Mouse (Mus musculus) T-helper 17 cell (primary cell): ENCODE data around the gene Scfd2.

Experiments
- in situ Hi-C, 2 experiments: fragments of 300-600 bp; cut with MboI, MseI; formaldehyde crosslinking; loops; 1 replicate in 1 of 2; 2 replicates in 1 of 2; pipeline ENCODE4 v1.15.1; 2025; ENCODE audit warnings: high pct_unique_total_duplicates in 2 of 2

Scfd2 gene

DNA sequence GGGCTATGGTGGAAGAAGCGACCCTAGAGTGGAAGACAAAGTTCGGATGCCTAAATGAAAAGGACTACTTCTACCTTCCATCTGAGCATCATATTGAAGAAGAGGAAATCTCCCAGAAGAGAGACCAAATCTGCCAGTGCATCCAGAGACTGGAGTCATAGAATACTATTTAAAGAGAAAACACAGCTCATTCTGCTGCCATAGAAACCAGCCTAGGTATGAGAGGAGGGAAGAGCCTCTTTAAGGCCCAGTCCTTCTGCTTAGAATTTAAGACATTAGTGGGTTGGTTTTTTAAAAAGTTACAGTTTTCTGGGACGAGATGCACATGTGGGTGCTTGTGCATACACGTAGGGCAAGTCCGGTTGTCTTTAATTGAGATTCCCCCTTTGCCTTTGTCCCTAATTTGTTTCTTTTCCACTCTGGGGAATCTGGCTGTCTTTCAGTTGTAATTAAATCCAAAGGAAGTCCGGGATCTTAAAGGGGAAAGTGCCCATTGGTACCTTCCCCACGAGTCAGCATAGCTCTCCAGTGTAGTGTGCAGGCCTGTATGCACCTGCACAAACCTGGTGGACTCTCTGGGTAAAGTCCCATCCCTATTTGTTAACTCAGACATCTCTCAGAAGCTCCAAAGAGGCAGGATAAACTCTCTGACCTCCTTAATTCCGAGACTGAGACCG is 341.9 kb downstream of the Scfd2 start:
- in situ Hi-C loops: no loop called here

DNA sequence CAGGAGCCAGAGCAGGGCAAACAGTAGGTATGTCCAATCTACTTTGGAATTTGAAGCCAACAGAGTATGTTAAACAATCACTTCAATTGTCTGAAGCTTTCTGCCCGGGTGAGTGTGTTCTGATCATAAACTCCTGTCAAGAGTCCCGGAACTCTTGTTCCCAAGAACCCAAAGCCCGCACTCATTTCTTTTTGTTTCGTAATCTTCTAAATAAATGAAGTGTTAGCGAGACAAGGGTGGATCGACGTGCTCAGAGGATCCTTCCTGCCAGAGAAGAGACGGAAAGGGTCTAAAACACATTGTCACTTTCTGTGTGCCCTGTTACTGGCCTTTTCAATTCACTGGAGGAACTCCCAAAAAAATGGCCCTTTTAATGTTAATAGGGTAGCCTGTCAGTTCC is 342.7 kb downstream of the Scfd2 start:
- in situ Hi-C loops: no loop called here

DNA sequence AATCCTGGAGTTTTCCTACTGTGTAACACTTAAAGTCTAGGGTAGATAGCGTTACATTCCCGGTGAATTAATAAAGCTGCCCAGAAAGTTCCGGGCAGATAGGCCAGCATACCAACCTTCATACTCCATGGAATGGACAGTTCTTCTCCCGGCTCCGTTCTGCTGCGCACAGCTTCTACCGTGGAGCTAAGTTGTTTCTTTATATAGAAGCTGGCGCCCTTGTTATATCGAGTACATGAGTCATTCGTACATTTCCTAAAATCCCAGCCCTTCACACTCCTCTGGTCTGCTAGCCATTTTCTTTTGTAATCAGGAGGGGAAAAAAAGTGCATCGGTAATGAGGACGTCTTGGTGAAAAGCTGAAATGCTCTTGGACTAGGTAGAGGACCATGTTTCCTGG is 343.5 kb downstream of the Scfd2 start:
- in situ Hi-C loops: no loop called here

DNA sequence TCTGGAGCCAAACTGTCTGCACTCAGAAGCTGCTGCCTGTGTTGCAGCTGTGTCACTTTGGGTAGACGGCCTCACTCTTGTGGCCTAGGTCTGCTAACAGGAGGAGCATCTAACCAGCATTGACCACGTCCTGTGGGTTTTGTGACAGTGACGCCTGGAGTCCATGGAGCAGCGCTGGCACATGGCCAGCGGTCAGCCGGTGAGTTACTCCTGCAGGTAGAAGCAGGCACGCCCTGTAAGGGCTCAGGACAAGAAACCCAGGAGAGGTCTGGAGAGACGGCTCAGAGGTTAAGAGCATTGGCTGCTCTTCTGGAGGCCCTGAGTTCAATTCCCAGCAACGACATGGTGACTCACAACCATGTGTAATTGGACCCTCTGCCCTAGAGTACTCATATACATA is 347.0 kb downstream of the Scfd2 start:
- in situ Hi-C loops: no loop called here

DNA sequence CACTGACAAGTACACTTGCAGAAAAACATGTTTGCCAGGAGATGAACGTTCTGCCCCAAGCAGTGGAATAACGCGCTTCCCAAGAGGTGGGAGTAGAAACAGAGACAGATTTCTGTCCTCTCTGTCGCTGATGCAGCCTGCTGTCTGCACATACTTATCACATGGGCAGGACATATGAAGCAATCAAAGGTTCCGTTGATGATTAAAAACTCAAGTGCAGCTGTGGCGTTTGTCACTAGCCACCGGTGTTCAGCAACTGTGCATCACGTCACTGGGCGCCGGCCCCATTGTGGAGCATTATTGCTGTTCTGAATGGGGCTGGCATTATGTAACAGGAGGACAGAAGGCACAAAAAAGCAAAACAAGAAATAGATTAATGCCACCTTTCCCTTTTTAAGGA is 348.4 kb downstream of the Scfd2 start:
- in situ Hi-C loops: no loop called here

DNA sequence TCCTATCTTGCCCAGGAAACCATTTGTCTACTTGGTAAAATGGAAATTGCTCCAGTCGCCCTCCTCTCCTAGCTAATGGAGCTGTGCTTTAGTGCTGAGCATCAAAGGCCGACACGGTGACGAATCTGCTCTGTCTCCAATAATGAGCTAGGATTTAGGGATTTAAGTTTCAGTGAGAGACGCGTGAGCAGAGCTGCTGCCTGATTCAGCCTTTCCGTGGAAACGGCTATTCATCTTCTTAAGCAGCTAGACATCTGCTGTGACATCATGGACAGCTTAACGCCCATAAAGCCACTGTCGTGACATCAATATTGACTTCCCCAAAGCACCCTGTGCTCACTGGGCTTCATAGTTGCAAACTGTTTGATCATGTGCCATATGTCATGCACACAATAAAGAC is 351.3 kb downstream of the Scfd2 start:
- in situ Hi-C loops: no loop called here

DNA sequence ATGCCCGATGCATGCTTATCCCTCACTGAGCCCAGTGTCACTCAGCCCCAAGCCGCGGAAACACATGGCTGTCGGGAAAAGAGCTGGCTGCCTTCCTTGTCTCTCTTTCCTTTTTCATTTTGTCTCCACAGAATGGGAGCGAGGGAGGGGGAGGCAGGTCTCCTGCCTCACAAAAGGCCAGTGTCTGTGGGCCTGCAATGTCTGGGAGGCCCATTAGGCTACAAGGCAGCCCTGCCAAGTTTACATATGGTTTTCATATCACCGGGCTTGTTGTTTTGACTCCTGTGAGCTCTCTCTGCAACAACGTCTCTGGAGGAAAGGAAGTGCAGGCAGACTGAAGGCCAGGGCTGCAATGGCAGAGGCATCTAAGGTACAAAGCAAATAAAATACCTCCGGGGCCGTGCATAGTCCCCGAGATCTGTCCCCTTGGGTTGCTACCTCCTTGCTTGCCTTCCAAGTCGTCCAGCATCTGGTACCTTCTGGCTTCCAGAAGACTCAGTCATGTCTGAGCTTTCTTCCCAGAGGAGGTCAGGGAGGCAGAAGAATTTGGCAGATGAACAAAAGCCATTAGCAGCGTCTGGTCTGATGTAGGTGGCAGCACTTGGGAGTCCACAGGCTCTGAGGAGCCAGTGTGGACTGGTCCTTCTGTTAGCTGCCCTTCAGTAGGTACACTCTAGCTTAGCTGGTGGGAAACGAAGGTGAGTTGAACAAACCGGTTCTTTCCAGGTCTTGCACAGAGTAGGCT is 355.9 kb downstream of the Scfd2 start:
- in situ Hi-C loops: no loop called here

DNA sequence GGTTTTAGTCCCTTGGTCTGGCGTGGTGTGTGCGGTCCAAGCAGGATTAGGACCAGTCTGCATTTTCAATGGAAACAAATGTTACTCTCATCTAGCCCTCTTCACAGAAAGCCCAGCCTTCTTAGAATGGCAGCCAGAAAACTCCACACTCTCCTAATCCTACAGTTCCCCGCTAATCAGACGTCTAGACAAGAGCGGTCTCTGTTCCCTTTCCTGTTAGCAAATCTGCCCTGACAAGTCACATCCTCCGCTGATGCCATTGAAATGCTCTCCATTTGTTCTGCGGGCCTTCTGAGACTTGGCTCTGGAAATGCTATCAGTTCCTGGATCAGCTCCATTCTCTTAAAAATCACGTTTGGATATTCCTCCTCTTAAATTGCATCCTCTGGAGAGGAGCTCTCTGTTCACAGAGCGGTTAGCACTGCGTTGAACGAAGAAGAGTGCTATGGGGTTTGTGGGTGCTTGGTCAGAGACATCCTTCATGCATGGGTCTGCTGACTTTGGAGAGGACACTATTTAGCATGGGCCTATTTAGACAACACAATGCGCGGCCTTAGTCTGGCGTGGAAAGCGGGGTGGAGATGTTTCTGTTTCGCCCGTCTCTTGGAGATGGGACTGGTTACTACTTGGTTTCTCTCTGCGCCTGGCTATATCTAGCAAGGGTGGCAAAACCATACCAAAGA is 358.3 kb downstream of the Scfd2 start:
- in situ Hi-C loops: no loop called here

DNA sequence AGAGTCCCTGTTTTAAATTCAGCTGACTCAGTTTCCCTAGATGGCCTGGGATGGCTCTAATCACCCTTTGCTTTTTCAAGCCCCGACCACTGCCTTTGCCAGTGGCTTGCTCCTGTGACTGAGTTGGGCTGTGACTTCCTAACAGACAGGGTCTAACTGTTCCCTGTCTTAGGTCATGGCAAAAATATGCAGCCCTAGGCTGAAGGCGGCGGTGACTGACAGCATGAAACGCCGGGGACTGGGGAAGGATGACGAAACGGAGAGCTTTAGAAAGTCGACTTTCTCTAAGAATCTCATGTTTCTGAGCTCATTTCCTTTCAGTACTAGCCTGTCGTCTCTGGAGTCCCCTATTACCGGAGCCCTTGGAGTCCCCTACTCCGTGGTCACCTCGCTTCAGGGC is 359.4 kb downstream of the Scfd2 start:
- in situ Hi-C loops: no loop called here

DNA sequence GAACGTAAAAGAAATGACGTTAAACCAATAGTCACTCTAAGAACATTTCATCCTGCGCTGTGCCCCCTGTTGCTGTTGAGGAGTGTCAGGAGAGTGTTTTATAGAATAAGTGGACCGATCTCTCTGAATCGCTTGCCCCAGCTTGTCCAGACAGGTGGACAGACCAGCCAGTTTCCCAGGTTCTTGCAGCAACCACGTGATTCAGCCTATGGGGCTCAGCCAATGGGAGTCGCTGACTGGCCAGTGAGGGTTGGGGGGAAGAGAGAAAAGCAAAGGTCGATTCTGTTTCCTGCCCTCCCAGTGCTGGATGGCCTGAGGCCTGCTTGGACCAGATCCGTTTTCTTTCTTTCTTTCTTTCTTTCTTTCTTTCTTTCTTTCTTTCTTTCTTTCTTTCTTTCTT is 359.8 kb downstream of the Scfd2 start:
- in situ Hi-C loops: no loop called here

DNA sequence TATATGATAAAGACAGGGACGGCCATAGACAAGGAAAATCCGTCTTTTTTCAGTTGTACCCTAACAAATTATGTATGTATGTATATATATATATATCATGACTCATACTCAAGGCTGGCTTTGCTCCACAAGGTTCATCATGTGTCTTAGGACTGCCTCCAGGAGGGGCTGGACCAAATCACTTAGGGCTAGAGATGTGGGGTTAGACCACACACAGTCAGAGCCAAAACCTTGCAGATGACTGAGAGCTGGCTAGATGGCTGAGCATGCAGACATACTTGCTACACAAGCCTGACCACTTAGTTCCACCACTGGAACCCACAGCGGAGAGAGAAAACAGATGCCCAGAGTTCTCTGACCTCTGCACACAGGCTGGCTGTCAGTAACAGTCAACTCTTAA is 363.5 kb downstream of the Scfd2 start:
- in situ Hi-C loops: no loop called here

DNA sequence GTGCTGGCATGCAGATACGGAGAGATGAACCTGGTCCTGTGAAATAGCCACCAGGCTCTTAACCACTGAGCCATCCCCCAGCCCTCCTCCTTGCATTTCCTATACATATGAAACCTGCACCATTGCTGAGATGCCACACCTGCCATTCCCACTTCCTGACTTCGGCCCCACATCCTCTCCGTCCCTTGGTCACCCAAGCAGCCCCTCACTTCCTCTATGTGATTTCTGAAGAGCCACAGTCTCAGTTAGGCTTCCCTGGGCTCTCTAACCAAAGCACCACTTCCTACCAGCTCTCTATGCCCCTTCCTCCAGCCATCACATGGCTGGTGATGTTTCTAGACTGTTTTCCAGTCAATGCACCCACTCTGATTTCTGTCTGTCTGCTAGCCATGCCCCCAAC is 364.9 kb downstream of the Scfd2 start:
- in situ Hi-C loops: no loop called here

DNA sequence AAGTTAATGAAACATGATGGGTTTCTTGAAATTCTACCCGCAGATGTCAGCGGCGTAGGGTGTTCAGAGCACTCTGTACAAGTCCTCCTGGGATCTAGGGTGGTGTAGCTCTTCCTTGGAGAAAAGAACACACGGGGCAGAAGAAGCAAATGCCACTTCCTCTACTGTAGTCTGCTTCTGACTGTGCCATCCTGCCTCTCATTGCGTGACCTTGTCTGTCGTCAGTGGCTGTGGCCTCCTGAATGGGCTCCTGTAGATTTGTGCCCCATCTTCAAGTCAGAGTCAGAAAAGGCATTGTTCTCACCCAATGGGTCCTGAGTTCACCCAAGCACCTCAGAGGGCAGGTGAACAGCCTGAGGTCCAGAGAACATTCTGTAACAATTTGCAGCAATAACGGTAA is 367.0 kb downstream of the Scfd2 start:
- in situ Hi-C loops: no loop called here

DNA sequence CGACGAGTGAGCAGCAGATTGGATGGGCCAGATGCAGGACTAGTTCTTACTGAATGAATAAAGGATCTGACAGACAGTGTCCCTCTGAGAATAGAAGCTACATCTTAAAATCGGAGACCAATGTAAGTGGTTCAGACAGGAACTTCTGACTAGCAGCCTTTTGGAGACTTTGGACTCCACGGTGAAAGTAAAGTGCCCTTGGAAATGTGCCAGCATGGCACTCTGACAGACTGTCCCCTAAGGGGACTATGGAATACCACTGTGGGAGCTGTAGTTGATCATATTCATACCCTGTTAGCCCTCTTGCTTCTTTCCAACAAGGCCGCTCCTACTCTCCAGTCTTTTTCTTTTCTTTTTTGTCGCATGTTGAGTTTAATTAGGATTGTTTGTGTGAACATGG is 368.4 kb downstream of the Scfd2 start:
- in situ Hi-C loops: no loop called here

DNA sequence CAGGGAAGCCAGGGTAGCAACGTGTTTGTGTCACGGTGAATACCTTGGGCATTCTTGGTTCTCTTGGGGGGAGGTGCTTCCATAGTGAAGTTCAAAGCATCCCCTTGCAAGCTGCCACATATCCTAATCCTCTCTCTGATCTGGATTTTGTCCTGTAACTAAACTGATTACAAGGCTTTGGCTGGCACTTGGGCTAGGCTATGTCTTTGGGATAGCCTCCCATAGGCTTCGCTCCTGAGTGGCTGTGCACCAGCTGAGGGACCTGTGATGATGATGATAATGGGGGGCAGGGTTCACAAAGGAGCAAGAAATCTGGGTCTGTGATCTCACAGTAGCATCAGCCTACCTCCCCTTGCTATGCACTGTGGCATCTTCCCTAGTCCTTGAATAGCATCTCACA is 369.5 kb downstream of the Scfd2 start:
- in situ Hi-C loops: no loop called here

DNA sequence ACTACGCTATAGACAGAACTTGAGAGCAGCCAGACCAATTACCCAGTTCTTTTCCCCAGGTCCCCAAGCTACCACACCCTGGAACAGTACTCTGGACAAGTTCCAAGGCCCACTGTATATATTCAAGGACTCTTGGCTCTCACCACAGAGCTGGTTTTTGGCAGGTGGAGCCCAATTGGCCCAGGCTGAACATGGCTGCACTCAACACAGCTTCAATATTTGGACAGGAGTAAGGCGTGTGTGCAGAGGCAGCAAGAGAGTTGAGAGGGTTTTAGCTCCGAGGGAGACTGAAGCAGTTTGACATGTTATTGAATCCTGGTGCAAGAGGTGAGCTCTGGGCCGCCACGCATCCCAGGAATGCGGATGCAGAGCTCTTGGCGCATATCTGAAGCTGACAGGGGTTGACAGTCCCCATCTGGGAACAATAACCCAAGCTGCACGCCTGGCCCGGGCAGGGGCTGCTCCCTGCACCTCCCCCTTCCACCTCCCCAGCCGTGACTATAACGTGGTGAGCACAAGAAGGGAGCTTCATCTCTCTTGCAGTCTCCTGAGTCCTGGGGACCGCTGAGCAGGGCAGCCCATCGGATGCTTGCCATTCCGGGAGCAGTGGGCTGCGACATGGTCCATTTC is 370.1 kb downstream of the Scfd2 start:
- in situ Hi-C loops: no loop called here

DNA sequence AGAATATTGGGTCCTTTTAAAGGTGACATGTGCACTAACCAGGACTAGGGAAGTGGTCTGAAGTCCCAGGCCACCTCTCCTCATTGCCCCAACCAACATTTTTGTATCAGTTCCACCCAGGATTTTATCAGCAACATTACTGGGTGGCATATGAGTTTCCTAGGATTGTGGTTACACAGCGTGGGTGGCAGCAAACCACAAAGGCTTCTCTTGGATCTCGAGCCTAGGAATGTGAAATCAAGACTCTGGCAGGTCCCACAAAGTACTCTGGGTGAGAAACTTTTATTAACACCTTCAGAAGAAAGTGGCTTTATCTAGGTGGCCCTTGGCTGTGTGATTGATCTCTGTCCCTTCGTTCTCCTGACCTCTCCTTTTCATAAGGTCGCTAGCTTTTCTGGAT is 371.2 kb downstream of the Scfd2 start:
- in situ Hi-C loops: no loop called here

DNA sequence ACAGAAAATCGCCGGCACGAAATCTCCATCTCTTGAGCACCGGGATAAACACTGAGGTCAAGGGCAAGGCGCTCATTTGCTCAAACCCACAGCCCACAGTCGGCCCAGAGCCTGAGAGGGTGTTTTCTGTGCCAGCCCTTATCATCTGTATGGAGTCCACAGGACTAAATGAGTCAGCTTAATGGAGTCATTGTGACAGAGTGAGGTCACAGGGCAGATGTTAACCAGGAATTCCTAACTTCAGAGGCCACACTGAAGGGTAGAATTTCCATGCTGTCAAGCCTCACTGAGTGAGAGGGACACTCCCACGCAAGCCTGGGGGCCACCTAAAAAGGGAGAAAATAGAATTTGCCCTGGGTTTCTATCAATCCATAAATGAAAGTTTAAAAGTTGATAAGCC is 371.7 kb downstream of the Scfd2 start:
- in situ Hi-C loops: no loop called here

DNA sequence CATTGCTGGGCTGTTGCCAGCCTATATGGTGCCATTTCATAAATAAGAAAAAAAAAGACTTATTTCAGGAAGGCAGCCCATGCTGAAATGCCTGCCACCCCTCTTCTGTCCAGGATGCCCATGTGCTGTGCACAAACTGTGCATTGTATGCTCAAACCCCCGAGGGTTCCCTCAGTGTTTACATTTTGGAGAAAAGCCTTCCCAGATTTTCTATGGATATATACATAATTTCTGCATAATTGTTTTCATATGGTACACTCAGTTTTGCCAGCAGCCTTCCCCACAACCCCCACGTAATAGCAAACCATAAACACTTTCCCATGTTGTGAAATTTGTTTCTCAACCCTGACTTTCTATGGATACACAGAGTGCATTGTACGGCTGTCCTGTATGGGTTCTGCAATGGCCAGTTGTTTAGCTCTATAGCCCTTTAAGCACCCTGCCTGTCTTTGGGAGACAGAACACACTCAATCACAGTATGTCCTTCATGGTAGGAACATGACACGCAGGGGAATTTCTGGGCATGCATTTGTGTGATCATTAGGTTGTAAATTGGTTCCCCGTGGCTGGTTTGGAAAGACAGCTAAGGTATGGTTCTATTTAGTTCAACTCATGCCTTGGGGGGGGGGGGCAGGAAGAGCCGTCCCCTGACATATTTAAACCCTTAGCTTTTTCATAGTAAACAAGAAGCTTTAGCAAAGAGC is 372.5 kb downstream of the Scfd2 start:
- in situ Hi-C loops: no loop called here

DNA sequence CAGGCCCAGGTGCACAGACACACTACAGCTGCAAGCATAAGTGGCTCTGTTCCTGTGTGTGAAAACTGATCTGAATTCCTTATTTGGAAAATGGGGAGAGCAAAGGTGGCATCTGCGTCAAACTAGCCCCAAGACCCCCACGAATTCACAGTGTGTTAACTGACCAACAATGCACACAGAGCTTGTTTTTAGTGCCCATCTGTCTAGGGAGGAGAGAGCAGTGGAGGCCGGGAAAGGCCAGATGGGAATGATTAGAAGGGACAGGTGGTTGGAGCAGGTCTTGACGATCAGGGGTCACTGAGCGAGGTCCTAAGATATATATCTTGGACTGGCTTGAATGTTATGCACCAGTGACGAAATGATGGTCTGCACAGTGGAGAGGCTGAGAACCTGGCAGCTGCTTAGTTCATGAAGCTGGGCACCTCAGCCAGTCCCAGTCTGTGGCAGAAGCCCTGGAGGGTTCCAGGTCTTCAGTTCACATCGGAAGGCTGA is 375.7 kb downstream of the Scfd2 start:
- in situ Hi-C loops: no loop called here
